Mouse (Mus musculus): ENCODE data around the gene Il17c.

Il17c gene

GRCm38 (mm10) chr8:122431694-122432442 lies 10.0 kb downstream of the Il17c start:
- peak in 1 of 2 experiments; percentile 42 for DNase-seq

GRCm38 (mm10) chr8:122432443-122433268 lies 10.8 kb downstream of the Il17c start, which contains the start of gene Cyba:
Gene Cyba (minus strand): TSS chr8:122432930.
- DNase-seq = peak; percentile 90 to 94

GRCm38 (mm10) chr8:122433269-122433905 lies 11.6 kb downstream of the Il17c start:
- DNase-seq = no peak

GRCm38 (mm10) chr8:122435375-122435774 lies 13.6 kb downstream of the Il17c start:
- no peak for DNase-seq

GRCm38 (mm10) chr8:122436146-122436545 lies 14.3 kb downstream of the Il17c start:
- no peak for DNase-seq

GRCm38 (mm10) chr8:122436586-122437125 lies 14.8 kb downstream of the Il17c start:
- DNase-seq = no peak

- DNase-seq = peak in 1 of 2 experiments; percentile 52
Measured at GRCm38 (mm10) chr8:122437708-122438331, 16.0 kb downstream of the Il17c start.

- no peak for DNase-seq
Measured at GRCm38 (mm10) chr8:122439336-122439735, 17.5 kb downstream of the Il17c start.

- no peak for DNase-seq
Measured at GRCm38 (mm10) chr8:122441326-122441725, 19.5 kb downstream of the Il17c start.

- no peak for DNase-seq
Measured at GRCm38 (mm10) chr8:122442356-122442755, 20.5 kb downstream of the Il17c start.

GRCm38 (mm10) chr8:122442781-122443180 lies 21.0 kb downstream of the Il17c start:
- DNase-seq = no peak

GRCm38 (mm10) chr8:122443262-122444006 lies 21.6 kb downstream of the Il17c start, which contains the start of gene Mvd:
Gene Mvd (minus strand): TSS chr8:122443422.
- DNase-seq = peak; percentile 99 to 100

GRCm38 (mm10) chr8:122444058-122444748 lies 22.4 kb downstream of the Il17c start:
- peak; percentile 94 to 96 for DNase-seq

- DNase-seq = no peak
Measured at GRCm38 (mm10) chr8:122445203-122445602, 23.4 kb downstream of the Il17c start.

- no peak for DNase-seq
Measured at GRCm38 (mm10) chr8:122451161-122451703, 29.4 kb downstream of the Il17c start.

- DNase-seq = no peak
Measured at GRCm38 (mm10) chr8:122452154-122452553, 30.3 kb downstream of the Il17c start.

GRCm38 (mm10) chr8:122454409-122454808 lies 32.6 kb downstream of the Il17c start:
- DNase-seq = no peak

GRCm38 (mm10) chr8:122457171-122457570 lies 35.4 kb downstream of the Il17c start:
- DNase-seq = no peak

- DNase-seq = no peak
Measured at GRCm38 (mm10) chr8:122459218-122459900, 37.5 kb downstream of the Il17c start.

- no peak for DNase-seq
Measured at GRCm38 (mm10) chr8:122459990-122460389, 38.2 kb downstream of the Il17c start.
